Mouse (Mus musculus): Measurements from ENCODE around the gene Riox2.
"Not testable (repeated sequence)": the region's sequence is repeated elsewhere in the genome, so short reads cannot be mapped to it uniquely, and the experiment has no call there.

Gene Riox2

DNA sequence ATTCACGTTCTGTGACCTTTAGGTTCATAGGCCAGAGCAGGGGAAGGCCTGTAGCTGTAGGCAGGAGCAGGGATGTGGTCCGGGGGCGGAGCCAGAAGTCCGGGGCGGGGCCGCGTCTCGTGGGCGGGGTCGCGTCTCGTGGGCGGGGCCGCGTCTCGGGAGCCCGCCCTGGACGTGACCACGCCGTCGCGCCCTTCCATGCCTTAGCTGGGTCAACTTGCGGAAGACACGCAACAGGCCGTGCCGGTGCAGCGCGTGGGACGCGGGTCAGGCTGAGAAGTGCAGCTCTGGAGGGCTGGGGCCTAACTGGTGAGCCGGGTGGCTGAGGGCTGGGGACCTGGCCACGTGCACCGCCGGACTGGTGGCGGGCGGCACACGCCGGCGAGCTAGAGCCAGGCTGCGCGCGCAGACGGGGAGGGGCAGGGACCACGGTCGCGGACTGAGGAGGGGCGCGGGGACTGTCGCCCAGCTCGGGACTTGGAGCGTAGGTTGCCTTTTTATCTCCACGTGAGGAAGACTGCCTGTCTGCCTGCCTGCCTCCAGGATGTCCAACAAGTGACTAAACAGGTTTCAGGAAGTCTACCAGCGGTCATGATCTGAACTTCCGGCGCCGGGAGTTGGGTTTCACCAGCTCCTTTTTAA, at the start of gene Riox2:
Gene Riox2 (plus strand): TSS at position 139 of the 642 bp plus-strand sequence.
- DNase-seq, result peak; percentile 83 to 91

DNA sequence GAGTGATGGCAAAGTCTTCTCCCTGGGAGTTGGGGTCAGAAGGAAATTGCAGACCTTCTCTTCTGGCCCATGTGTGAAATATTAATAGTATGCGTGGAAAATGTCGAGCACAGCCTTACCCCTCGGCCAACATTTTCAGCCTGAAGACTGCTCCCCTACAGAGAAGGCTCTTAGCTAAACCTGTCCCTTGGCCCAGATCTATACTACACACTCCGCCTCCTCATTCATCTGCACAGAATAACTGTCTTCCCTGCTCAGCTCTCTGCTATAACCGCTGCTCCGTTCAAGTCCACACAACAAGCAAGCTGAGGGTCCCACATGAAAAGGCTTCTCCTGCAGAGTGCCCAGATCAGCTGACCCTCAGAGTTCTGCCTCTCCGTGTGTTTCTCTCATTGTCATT, 43.6 kb upstream of the Riox2 start:
- DNase-seq, result no peak

DNA sequence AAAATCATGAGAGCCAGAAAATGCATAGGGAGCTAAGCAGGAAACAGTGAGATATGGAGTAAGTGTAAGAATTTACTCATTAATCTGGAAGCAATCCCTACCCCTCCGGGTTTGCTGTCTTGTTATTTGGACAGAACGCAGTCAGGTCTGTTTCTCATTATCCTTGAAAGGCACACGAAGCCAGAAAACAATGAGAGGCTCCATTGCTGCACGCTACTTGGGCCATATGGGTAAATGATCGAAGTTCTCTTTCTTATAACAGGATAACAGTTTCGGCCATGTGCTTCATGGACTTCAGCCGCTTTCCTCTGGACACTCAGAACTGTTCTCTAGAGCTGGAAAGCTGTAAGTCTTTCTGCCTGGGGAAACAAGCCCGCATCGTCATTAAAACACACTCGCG, 38.4 kb upstream of the Riox2 start:
- DNase-seq, result no peak

DNA sequence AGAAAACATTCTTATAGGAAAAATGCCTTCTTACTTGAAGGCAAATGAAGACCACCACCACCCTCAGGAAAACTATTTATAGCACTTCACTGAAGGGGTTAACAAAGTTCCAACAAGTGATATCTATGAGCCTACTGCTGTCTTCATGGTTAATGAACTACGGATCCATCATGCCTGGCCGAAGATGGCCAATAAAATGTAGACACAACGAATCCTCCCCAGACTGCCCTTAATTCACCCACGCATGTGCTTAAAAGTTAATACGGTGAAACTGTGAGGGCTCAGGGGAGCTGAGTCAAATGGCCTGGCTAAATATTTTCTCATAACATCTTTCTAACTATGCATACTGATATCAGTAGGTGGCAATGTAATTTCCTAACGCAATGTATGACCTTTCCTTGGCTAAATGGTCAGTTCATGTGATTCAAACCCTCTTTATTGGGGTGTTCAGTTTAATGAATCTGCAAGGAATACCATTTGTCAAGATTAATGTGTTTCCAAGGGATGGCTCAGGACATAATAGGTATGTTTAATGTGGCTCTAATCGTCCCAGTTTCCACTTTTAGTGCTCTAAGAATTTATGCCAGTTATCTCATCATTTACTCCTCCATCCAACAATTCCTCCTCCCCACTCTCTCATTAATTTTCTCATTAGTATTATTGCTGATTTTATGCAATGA, 26.6 kb upstream of the Riox2 start:
- DNase-seq, result peak in 1 of 2 experiments; percentile 43

DNA sequence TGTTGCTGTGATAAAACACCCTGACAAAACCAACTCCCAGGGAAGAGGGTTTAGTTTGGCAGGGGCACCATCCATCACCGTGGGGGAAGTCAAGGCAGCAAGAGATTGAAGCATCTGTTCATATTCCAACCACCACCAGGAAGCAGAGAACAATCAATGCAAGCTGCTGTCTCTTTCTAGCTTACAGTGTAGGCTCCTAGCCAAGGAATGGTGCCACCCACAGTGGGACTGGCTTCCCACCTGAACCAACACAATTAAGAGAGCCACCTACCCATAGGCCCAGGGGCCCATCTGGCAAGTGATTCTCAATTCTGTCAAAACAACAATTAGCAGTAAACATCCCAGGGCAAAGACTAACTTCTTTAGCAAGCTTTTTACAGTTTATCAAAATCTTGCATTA, 23.4 kb upstream of the Riox2 start:
- DNase-seq, result no peak

DNA sequence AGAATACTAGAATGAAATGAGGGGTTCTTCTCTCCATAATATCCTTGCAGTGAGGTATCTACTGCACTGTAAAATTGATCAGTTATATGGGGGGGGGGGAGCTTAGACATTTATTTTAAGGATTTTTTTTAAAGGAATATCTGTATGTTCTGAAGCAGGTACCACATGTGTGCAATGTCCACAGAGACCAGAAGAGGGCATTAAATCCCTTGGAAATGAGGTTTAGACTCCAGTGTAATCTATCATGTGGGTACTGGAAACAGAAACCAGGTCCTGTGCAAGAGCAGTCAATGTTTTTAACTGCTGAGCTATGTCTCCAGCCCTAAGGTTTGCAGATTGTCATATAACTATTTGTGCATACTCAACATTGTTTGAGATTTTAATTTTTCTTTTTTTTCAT, 22.5 kb upstream of the Riox2 start:
- DNase-seq, result peak in 1 of 2 experiments; percentile 3

DNA sequence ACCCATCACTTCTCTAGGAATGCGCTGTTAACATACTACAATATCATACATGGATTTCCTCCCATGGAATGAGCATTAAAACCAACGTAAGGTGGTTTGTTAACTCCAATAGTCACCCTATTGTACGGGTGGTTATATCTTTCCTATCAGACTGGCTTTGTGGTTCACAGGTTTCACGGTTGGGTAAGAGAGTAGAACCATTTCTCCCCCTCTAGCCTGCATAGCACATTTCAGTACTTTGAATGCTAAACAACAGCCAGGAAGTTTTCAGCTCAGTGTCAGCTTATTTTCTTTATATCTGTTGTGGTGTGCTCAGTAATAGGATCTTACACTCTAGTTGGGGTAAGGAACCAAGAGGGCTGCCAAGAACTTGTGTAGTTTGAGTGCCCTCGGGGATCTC, 19.8 kb upstream of the Riox2 start:
- DNase-seq, result no peak

DNA sequence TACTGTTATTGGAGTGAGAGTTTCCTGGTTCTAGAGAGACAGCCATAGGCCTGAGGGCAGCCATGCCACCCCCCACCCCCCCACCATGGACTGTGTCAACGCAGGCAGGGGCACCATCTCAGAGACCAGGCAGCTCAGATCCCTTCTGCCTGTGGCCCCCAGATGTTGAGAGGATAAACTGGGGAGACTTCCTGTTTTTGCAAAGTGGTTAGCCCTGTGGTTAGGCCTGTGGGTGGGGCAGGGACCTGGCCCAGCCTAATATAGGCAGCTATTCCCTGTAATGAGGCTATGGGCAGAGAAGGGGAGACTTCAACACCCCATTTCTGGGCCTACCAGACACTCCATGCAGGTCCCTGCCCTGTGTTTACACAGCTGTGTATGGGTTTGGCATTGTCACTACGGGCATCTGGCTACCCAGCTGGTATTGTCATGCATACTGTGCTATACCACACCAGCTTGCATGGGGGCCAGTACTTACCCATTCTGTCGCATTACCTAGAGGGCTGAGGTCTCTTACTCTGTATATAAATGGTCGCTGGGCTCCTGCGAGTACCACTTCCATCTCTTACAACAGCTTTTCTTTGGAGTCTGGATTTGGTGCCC, 12.2 kb upstream of the Riox2 start:
- DNase-seq, result not testable (repeated sequence)

DNA sequence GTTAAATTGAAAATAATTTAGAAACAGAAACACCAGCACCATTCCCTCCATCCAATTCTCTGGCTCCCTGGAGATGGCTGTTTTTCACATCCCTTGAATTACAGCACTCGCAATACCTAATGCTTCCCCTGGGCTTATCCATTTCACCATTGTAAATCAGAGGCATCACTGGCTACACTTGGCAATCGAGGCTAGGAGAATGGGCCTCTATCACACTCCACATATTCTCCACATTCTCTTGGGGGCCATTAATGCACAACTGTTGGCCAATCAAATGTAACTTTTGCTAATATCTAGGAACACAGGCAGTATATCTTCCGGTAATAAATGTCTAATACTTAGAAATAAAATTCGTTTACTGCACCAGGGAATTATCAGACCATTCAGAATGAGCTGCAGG, 8.0 kb upstream of the Riox2 start:
- no peak for DNase-seq

DNA sequence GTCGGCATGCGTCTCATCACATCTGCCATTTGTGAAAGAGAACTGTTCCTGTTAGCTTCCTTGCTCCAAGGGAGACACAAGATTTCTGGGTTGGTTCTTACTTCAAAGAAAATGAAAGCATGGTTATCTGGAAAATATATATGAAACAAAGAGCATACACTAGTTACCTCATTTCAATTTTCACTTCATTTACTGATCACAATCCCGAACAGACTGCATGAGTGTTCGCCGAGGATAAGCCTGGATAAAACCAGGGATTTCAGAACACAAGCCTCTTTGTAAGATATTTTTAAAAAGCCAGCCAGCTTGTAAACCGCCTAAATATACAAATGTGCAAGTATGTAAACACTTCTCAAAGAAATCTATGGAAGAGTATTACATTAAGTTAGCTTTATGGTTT, 7.6 kb upstream of the Riox2 start:
- DNase-seq, result no peak

DNA sequence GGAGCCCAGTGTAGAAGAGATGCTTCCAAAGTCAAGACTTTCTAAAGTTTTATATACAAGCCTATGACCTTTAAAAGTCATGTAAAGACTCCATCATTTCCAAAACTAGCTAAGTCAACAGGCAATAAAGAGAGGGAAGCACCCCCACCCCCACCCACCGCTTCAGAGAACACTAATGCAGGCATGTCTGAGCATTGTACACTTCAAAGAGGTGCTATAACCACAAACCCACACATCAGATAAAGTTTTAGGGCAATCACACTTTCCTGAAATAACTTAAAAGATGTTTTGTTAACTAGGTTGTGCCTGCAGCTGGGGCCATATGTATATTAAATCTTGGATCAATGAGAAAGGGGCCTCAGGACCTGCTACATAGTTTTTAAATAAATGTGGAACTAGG, 1.7 kb upstream of the Riox2 start:
- no peak for DNase-seq

DNA sequence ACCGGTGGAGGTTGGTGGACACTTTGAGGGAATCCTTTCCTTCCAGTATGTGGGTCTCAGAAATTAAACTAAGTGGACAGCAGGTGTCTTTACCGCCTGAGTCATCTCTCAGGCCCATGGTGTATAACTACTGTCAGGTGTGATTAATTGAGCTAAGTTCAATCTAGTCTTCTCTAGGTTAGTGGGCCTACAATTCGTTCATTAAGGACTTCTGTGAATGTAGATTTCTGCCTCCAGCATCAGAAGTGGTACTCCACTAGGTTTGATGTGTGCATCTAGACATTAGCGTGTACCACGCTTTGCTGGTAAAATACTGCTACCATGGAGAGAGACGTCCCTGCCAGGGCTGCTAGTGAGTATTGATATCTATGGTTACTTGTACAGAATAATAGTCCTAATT, 971 bp downstream of the Riox2 start:
- no peak for DNase-seq

DNA sequence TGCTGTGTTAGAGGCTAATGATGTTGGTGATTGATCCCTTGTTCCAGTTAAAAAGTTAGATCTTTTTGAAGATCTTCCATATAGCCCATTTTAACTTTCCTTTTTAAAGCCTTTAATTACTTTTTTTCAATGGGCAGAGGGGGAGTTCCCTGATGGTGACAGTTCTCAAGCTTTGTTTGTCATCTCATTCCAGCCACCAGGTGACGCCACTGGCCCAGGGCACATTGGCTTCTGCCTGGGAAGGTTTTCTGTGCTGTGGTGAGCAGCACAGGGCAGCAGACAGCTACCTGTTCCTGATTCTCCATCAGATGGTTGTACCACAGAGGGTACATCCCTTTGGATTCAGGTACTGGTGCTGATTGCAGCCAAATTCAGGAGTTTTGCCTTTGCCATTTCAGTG, 3.2 kb downstream of the Riox2 start:
- DNase-seq, result peak; percentile 70 to 84

DNA sequence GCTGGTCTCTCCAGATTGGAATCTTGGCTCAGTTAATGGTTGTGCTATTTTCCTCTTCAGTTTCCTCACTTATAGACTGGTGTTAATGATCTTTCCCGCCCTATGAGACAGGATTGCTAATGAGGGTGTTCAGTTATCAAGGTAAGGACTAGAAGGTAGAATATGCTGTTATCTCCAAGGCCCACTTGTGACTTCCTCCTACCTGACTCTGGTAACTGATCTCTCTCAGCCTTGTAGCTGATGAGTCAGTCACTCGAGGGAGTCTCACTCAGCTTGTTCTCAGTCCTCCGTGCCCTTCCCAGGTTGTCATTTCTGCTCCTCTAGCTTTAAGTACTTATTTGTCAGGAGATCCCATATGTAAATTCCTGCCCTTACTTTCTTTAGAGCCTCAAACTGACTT, 6.4 kb downstream of the Riox2 start:
- DNase-seq, result no peak

DNA sequence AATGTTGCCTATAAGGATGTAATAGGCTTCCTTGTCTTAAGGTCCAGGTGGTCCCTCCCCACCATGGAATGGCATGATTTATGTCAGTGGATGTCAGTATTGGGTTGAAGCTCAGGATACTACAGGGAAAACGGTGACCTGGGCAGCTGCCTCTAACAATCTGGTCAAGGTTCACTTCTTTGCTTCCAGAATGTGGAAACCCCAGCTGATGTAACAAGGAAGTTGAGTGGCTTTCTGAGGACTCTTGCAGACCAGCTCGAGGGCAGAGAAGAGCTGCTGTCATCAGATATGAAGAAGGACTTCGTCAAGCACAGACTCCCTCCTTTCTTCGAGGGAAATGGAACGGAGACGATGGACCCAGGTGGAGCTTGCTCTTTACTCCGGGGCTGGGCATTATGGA, 15.7 kb downstream of the Riox2 start:
- peak; percentile 14 to 42 for DNase-seq

DNA sequence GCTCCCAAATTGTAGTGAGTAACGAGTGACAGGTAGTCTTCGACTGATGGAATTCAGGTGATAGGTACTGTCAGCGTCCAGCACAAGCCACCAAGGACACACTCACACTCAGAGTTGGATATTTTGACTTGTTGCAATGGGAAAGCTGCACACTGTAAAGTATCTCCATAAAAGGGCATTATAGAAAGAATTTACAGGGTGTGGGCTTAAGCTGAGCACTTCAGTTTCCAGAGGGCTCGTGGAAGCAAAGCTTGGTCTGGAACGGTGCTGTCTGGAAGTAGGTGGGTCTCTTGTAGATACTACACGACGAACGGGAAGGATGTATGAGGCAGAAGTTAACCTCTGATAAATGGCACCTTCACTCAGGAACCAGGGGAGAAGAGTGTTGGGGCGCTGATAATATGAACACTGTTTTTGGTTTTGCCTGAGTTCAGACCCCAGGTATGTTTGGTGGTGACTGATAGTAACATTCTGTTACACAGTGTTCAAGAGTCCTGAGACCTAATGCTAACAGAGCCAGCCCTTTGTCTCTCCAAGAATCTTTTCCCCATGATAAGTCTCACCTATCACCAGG, 16.5 kb downstream of the Riox2 start:
- DNase-seq, result no peak

DNA sequence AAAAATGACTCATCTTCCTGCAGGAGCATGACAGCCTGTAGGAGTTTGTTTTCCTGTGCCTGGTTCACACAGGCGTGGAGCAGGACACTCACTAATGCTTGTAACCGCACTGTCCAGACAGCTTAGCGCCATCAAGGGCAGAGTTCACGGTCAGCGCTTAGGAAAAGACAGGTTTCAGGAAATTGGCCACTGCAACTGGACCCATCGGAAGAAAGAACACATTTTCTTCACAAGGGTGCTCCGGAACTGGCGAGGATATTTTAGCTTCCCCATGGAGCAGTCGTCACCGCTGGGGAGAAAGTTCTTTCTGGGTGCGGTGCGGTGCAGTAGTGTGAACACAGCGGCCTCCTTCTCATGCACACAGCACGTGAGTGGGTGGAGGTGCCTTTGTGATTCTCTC, 21.6 kb downstream of the Riox2 start:
- DNase-seq, result peak; percentile 60 to 80

DNA sequence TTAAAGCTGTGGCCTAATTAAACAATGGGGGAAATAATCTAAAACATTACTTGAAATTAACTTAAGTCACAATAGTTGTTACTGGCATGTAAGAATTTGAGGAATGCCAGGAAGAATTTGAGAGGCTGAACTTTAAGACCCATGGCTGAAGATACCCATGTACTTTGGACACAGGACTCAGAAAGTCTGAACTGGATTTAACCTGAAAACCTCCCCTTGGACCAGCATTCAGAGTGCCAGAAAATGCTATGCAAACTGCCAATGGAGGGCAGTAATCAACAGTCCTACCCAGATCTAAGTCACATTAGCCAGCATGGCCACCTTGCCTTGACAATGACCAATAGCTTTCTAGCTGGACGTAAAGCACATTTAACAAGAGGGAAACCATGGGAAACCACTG, 26.4 kb downstream of the Riox2 start:
- DNase-seq, result peak; percentile 35 to 41

DNA sequence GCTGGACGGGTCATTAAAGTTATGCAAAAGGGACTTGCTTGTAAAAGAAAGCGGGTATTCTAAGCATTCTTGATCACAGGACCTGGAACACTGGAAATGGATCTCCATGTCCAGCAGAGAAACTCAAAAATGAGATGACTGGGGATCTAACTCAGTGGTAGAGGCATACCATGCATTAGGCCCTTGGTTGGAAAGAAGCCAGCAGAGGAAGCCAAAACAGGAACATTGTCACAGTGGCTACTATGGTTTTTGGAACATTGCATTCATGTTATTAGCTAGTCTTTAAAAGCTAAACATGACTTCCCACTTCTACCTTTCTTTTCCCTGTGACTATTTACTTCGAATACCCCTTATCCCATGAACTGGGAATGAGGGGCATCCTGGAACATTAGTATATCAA, 27.6 kb downstream of the Riox2 start:
- no peak for DNase-seq

DNA sequence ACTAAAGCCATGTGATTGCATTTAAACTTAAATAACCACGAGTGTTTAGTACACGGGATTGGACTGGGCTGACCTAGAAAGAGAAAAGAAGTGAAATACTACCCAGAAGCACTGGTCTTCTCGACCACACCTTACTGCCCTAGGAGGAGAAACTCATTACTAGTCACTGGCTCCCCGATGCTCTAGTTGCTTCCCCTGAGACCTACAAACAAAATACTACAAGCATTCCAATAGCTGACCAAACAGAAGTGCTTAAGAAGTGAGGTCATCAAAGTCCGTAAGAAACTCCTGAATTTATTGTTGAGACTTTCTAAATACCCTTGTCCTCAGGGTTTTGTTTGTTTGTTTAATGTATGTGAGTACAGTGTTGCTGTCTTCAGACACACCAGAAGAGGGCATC, 38.3 kb downstream of the Riox2 start:
- DNase-seq, result no peak

DNA sequence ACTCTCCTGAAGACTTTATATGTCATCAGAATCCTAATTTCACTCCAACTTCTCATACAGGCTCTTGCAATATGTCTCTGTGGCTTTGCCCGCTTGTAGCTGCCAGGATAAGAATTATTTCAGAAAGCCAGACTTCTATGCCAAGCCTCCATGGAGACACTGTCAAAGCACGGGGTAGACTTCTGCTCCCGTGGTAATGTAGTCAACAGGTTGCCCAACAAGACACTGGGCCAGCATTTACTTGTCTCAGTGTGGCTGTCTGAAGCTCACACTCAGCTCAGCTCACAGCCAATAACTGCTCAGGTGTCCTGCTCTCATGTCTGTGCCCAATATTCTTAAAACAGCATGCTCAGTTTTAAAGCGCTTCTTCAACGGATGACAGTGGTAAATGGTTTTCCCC, 43.6 kb downstream of the Riox2 start:
- DNase-seq, result no peak

DNA sequence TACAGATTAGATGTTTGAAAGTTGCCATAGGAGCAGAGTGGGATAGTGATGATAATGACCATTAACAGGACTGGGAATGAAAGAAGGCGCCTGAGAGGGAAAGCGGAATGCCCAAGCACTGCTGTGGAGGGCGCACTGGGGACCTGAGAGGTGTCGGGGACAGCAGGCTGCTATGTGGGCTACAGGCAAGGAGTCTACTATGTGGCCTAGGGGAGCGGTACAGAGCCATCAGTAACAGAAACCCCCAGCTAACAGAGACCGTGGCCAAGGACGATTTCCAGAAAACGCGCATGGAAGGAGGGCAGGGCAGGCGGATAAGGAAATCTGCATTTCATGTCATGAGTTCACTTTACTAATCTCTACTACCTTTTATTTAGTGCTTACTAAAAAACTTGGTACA, 45.4 kb downstream of the Riox2 start:
- DNase-seq, result no peak

DNA sequence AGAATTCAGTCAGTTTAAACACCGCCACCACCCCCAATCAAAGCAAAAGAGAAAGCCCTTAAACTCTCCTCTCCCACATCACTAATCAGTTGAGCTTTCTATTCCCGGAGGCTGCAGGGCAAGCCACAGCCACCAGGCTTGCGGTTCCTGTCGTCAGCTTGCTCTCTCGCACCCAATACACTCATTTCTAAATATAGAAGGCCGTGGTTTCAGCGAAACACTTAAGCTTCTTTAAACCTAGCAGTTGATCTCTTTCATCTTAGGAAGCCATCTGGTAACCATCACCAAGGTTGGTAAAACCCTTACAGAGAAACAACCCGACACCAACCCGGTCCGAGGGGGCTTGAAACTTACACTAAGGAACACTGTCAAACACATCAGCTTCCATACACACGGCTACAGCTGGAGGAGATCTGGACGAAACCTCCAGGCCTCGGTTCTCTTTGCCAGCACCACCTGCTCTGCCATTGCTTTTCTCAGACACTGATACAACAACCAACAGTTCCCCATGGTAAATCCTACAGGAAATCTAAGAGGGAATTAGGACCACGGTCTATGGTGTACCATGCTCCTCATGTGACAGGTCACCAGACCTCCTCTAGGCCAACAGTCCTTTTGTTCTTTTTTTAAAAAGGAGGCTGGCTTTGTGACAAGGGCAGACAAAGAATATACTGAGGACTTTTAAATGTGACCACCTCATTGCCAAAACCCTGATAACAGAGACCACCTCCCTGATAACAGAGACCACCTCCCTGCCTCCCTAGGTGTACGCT, 46.1 kb downstream of the Riox2 start:
- no peak for DNase-seq
